Mouse (Mus musculus): ENCODE measurements around the gene Ngf. TPM values are rescaled to one million over a fixed set of nuclear protein-coding genes. Genes with fewer than 3 reads are reported as not detected.

Gene Ngf
- 1.8 and 2.4 TPM in 2 replicates for polyA plus RNA-seq (2012; rRNA removed)

- peaks cover 2% of the 10 kb centered on the region; the same call in 1 of the 2 replicates for H3K27me3 ChIP-seq (ENCODE audit: control insufficient read depth, insufficient read depth, low read length)
- H3K27ac ChIP-seq (ENCODE audit: insufficient read depth, low read length) = no peak within 1 kb of the TSS
- TF ChIP-seq POLR2A (IDR thresholded peaks at IDR 0.05; ENCODE audit: borderline replicate concordance, insufficient read depth, low read length) (no peak), CTCF (IDR thresholded peaks at IDR 0.05; ENCODE audit: borderline replicate concordance, insufficient read depth, low read depth, low read length) (no peak)
- WGBS = 1% methylated on average over 43 of the region's 43 CpGs
- DNase-seq = no peak
- H3K4me1 ChIP-seq (ENCODE audit: control insufficient read depth, insufficient read depth, low read length) = no peaks in the 10 kb centered on the region; the same call in 1 of the 2 replicates
- H3K4me3 ChIP-seq (replicated peaks; ENCODE audit: insufficient read depth, low read depth, low read length) = peak within 1 kb of the TSS; percentile 26
Observed at GRCm38 (mm10) chr3:102469713-102470448, at the start of gene Ngf. TSS of gene Ngf (plus strand) at chr3:102469919.

DNA sequence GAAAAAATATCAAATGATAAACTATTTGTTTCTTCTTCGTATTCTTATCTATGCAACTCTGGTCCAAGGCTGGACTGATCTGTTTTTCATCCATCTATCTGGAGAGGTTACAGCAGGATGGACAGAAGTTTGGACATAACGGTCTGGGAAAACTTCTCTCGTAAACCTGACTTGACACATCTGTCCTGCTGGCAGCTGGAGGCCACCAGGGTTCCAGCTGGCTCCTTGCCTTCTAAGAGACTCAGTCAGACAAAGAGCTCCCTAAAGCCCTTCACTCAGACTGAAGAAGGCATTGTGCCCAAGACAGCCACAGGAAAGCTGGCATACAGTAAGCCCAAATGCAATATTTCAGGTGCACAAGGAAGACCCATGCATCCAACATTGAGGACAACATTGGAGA, 24.2 kb upstream of the Ngf start:
- Histone ChIP-seq H3K4me3 (replicated peaks; ENCODE audit: insufficient read depth, low read depth, low read length) (no peak overlapping the region), H3K27ac (ENCODE audit: insufficient read depth, low read length) (no peak overlapping the region), H3K27me3 (ENCODE audit: control insufficient read depth, insufficient read depth, low read length) (no peaks in the 10 kb centered on the region), H3K4me1 (ENCODE audit: control insufficient read depth, insufficient read depth, low read length) (no peaks in the 10 kb centered on the region)
- no peak for DNase-seq
- WGBS = 35% methylated on average over 3 of the region's 3 CpGs
- TF ChIP-seq POLR2A (IDR thresholded peaks at IDR 0.05; ENCODE audit: borderline replicate concordance, insufficient read depth, low read length) (no peak), CTCF (IDR thresholded peaks at IDR 0.05; ENCODE audit: borderline replicate concordance, insufficient read depth, low read depth, low read length) (no peak)

DNA sequence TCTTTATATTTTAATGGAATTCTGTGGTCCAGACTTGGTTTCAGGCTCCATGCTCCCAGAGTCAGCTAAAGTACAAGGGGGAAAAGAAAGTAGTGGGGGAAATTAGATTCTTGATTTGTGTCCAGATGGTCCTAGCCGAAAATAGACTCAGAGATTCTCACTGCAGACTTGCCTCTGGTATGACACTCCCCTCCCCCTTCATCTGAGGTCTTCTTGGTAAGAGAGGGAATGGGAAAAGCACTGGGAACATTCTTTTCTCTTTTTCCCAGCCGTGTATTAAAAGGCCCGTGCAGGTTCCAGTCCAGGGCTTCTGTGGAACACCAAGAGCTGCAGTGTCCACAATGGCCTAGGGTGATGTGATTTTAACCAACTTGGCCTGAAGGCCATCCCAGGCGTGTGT, 23.0 kb upstream of the Ngf start:
- Histone ChIP-seq H3K27ac (ENCODE audit: insufficient read depth, low read length) (no peak overlapping the region), H3K4me1 (ENCODE audit: control insufficient read depth, insufficient read depth, low read length) (no peaks in the 10 kb centered on the region), H3K27me3 (ENCODE audit: control insufficient read depth, insufficient read depth, low read length) (no peaks in the 10 kb centered on the region), H3K4me3 (replicated peaks; ENCODE audit: insufficient read depth, low read depth, low read length) (no peak overlapping the region)
- no peak for DNase-seq
- TF ChIP-seq POLR2A (IDR thresholded peaks at IDR 0.05; ENCODE audit: borderline replicate concordance, insufficient read depth, low read length) = no peak
- TF ChIP-seq CTCF (IDR thresholded peaks at IDR 0.05; ENCODE audit: borderline replicate concordance, insufficient read depth, low read depth, low read length) = no peak
- WGBS = 62% methylated on average over 4 of the region's 4 CpGs

DNA sequence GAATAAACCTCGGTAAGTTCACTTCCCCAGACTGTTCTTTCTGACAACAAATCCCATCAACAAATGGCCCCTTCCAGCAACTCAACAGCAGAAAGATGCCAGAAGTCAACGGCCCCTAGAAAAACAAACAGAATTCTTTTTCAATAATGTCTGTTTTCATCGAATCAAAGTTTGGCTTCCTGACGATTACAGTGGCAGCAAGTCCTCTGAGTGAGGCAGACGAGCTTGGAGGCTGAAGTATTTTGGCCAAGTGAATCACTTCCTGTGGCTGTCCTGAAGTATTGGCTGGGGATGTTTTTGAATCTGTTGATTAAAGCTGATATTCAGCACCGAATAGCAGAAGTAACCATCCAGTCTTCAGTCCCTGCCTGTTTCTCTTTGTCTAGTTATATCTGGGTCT, 15.2 kb upstream of the Ngf start:
- no peak overlapping the region for H3K27ac ChIP-seq (ENCODE audit: insufficient read depth, low read length)
- H3K4me3 ChIP-seq (replicated peaks; ENCODE audit: insufficient read depth, low read depth, low read length) = no peak overlapping the region

GRCm38 (mm10) chr3:102460528-102460927, 9.2 kb upstream of the Ngf start:
- DNase-seq = no peak
- TF ChIP-seq CTCF (IDR thresholded peaks at IDR 0.05; ENCODE audit: borderline replicate concordance, insufficient read depth, low read depth, low read length) (no peak), POLR2A (IDR thresholded peaks at IDR 0.05; ENCODE audit: borderline replicate concordance, insufficient read depth, low read length) (no peak)
- H3K4me3 ChIP-seq (replicated peaks; ENCODE audit: insufficient read depth, low read depth, low read length) = no peak overlapping the region
- WGBS = 86% methylated on average over 5 of the region's 5 CpGs
- no peak overlapping the region for H3K27ac ChIP-seq (ENCODE audit: insufficient read depth, low read length)
- no peaks in the 10 kb centered on the region for H3K4me1 ChIP-seq (ENCODE audit: control insufficient read depth, insufficient read depth, low read length)
- H3K27me3 ChIP-seq (ENCODE audit: control insufficient read depth, insufficient read depth, low read length) = no peaks in the 10 kb centered on the region

More for the DNA sequence above, 15.2 kb upstream of the Ngf start:
- no peaks in the 10 kb centered on the region for H3K27me3 ChIP-seq (ENCODE audit: control insufficient read depth, insufficient read depth, low read length)
- TF ChIP-seq POLR2A (IDR thresholded peaks at IDR 0.05; ENCODE audit: borderline replicate concordance, insufficient read depth, low read length) = no peak
- no peak for TF ChIP-seq CTCF (IDR thresholded peaks at IDR 0.05; ENCODE audit: borderline replicate concordance, insufficient read depth, low read depth, low read length)
- WGBS = 70% methylated on average over 6 of the region's 6 CpGs
- no peaks in the 10 kb centered on the region for H3K4me1 ChIP-seq (ENCODE audit: control insufficient read depth, insufficient read depth, low read length)
- DNase-seq = no peak

DNA sequence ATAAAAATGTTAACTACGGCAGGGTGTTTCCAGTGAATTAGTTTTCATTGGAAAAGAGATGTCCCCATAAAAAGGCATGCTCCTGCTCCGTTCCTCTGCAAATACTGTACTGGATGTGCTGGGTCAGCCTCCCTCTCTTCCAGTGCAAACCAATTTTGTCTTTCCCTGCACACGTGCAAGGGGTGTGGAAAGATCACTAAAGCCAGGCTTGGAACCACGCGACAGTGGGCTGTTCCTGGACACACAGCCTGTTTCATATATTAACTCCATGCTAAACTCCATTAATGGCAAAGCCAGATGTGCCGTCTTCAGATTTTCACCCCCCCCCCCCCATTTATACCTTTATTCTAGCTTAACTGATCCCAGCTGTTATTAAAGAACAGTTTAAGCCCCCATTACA, 8.7 kb upstream of the Ngf start:
- H3K27me3 ChIP-seq (ENCODE audit: control insufficient read depth, insufficient read depth, low read length) = no peaks in the 10 kb centered on the region
- TF ChIP-seq POLR2A (IDR thresholded peaks at IDR 0.05; ENCODE audit: borderline replicate concordance, insufficient read depth, low read length) = no peak
- no peak for TF ChIP-seq CTCF (IDR thresholded peaks at IDR 0.05; ENCODE audit: borderline replicate concordance, insufficient read depth, low read depth, low read length)
- no peak for DNase-seq
- no peaks in the 10 kb centered on the region for H3K4me1 ChIP-seq (ENCODE audit: control insufficient read depth, insufficient read depth, low read length)
- 91% methylated on average over 6 of the region's 6 CpGs for WGBS
- no peak overlapping the region for H3K27ac ChIP-seq (ENCODE audit: insufficient read depth, low read length)
- H3K4me3 ChIP-seq (replicated peaks; ENCODE audit: insufficient read depth, low read depth, low read length) = no peak overlapping the region

- Histone ChIP-seq H3K27me3 (ENCODE audit: control insufficient read depth, insufficient read depth, low read length) (no peaks in the 10 kb centered on the region), H3K27ac (ENCODE audit: insufficient read depth, low read length) (no peak overlapping the region), H3K4me3 (replicated peaks; ENCODE audit: insufficient read depth, low read depth, low read length) (no peak overlapping the region), H3K4me1 (ENCODE audit: control insufficient read depth, insufficient read depth, low read length) (no peaks in the 10 kb centered on the region)
- no peak for TF ChIP-seq POLR2A (IDR thresholded peaks at IDR 0.05; ENCODE audit: borderline replicate concordance, insufficient read depth, low read length)
- no peak for TF ChIP-seq CTCF (IDR thresholded peaks at IDR 0.05; ENCODE audit: borderline replicate concordance, insufficient read depth, low read depth, low read length)
- DNase-seq = no peak
- WGBS = 59% methylated on average over 9 of the region's 9 CpGs
Observed at GRCm38 (mm10) chr3:102462703-102463336, 6.9 kb upstream of the Ngf start.

DNA sequence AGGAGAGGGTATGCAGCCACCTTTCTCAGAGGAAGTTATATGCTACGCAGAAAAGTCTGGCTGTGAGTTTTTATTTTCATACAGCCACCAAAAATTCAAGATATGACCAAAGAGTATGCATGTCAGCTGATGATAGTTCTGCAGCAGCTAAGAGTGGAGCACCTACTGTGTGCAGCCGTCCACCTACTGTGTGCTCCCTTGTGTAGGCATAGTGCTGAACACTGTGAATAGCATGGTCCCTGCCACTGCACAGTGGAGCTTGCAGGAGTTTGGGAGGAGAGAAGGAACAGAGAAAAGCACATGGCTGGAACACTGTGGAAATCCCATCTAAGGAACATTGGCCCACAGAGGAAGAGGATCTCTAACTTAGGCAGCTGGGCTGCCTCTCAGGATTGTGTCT, 6.4 kb upstream of the Ngf start:
- no peaks in the 10 kb centered on the region for H3K27me3 ChIP-seq (ENCODE audit: control insufficient read depth, insufficient read depth, low read length)
- no peak overlapping the region for H3K4me3 ChIP-seq (replicated peaks; ENCODE audit: insufficient read depth, low read depth, low read length)
- no peak for DNase-seq
- no peaks in the 10 kb centered on the region for H3K4me1 ChIP-seq (ENCODE audit: control insufficient read depth, insufficient read depth, low read length)
- TF ChIP-seq CTCF (IDR thresholded peaks at IDR 0.05; ENCODE audit: borderline replicate concordance, insufficient read depth, low read depth, low read length) (no peak), POLR2A (IDR thresholded peaks at IDR 0.05; ENCODE audit: borderline replicate concordance, insufficient read depth, low read length) (no peak)
- WGBS = 88% methylated on average over 2 of the region's 2 CpGs
- H3K27ac ChIP-seq (ENCODE audit: insufficient read depth, low read length) = no peak overlapping the region
